Mouse (Mus musculus): Measurements from ENCODE around the gene Map1s. TPM values are rescaled to one million over a fixed set of nuclear protein-coding genes. Genes with fewer than 3 reads are reported as not detected.

Gene Map1s
- polyA plus RNA-seq, 1 experiment from 2014 or later: 50.9 TPM

DNA sequence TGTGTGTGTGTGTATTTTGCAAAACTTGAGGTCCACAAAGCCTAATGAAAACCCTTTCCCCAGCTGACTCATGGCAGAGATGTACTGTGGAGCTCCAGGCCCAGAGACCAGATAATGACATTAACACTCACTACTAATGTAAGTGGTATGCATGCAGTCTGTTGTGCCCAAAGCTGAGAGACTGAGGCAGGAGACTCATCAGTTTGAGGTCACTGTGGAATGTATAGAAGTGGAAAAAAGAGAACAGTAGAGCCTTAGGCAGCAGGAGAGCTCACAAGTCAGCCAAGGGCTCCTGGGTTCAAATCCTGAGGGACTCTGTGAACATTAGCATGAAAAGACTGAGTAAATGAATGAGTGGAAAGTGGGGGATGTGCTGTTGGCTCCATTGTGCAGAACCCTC lies 2.1 kb upstream of the Map1s start:
- H3K4me2 ChIP-seq: no peak overlapping the region
- no peak overlapping the region for H3K4me3 ChIP-seq
- H3K9ac ChIP-seq: no peak overlapping the region
- no peaks in the 10 kb centered on the region for H3K36me3 ChIP-seq
- no peaks in the 10 kb centered on the region for H3K27me3 ChIP-seq
- H3K4me1 ChIP-seq: peaks cover 16% of the 10 kb centered on the region
- H3K27ac ChIP-seq: no peak overlapping the region
- ATAC-seq (ENCODE audit: borderline replicate concordance, extremely low read depth, low FRiP score, low TSS enrichment): no peak
- H3K9me3 ChIP-seq: no peaks in the 10 kb centered on the region

DNA sequence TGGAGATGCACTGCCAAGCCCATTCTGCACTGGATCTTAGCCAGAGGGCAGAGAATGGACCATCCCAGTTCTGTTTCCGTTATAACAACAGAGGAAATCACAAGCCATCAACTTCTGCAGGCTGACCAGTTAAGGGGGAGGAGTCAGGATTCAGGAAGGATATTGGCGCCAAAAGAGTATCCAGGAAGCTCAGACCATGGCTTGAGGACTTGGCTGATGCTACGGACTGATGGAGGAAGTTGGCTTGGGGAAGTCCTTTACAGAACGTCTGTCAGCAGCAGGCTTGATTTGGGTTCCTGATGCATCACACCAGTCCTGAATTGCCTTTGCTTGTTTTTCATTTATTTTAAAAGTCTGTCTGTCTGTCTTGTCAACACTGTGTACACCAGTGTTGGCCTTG lies 1.2 kb upstream of the Map1s start:
- peaks cover 16% of the 10 kb centered on the region for H3K4me1 ChIP-seq
- no peak overlapping the region for H3K9ac ChIP-seq
- no peak overlapping the region for H3K4me3 ChIP-seq
- no peaks in the 10 kb centered on the region for H3K27me3 ChIP-seq
- no peak for ATAC-seq (ENCODE audit: borderline replicate concordance, extremely low read depth, low FRiP score, low TSS enrichment)
- WGBS: 34% methylated on average over 4 of the region's 4 CpGs
- no peaks in the 10 kb centered on the region for H3K9me3 ChIP-seq
- peak overlapping the region; percentile 94 for H3K27ac ChIP-seq
- no peak overlapping the region for H3K4me2 ChIP-seq
- no peaks in the 10 kb centered on the region for H3K36me3 ChIP-seq

DNA sequence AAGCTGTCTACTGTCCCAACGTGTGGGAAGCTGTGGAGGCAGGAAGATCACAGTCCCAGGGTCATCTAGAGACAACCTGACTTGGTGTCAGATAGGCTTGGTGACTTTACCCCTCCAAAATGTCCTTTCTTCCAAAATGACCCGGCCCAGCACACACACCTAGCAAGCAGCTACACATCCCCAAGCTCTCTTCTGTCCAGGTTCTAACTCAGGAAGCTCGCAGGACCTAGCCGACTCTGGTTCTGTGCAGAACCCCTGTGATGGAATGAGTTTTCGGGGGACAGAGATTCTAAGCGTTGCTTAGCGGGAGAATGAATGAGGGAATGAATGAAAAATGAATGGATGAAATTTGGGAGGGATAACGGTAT lies 285 bp upstream of the Map1s start:
- Histone ChIP-seq H3K9me3 (no peaks in the 10 kb centered on the region), H3K27ac (peak overlapping the region; percentile 94), H3K9ac (peak overlapping the region; percentile 75), H3K4me3 (peak overlapping the region; percentile 78), H3K4me2 (peak overlapping the region; percentile 89), H3K36me3 (no peaks in the 10 kb centered on the region), H3K4me1 (peaks cover 16% of the 10 kb centered on the region), H3K27me3 (no peaks in the 10 kb centered on the region)
- 12% methylated on average over 8 of the region's 8 CpGs for WGBS
- ATAC-seq (ENCODE audit: borderline replicate concordance, extremely low read depth, low FRiP score, low TSS enrichment): peak; percentile 2; the same call in 1 of the 2 replicates

DNA sequence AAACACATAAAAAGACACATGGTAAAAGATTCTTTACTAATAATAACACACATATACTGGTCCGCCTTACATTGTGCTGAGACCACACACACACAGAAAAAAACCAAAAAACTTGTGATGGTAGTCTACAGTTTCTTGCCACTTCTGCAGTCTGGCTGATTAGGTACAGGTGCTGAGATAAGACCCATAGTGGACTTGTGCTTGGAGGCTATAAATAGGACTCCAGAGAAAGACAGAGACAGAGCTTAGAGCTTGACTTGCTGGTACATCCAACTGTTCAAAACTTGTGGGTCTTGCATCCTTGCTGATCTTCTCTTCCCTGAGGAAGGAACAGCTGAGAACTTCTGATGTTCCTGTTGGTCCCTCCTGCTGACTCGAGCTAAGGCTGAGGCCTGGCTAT lies 1.8 kb downstream of the Map1s start:
- H3K4me2 ChIP-seq: no peak overlapping the region
- 81% methylated on average over 2 of the region's 2 CpGs for WGBS

DNA sequence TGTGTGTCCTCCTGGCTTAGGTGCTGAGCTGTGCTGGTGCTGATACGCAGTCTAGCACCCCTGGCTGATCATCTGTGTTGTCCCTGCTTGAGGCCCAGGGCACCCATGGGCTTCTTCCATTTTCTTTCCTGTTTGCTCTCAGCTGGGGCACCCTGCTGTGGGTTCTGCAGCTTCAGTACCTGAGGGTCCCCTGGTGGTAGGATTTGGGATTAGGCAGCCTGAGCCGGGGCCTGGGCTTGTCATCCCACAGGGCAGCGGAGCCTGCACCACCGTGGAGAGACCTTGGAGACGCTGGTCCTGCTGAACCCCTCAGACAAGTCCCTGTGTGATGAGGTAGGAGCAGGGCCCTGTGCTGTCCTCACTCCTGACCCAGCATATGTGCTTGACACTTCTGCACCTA lies 5.9 kb downstream of the Map1s start:
- H3K4me3 ChIP-seq: no peak overlapping the region
- H3K36me3 ChIP-seq: peaks cover 58% of the 10 kb centered on the region
- no peak overlapping the region for H3K27ac ChIP-seq
- H3K9ac ChIP-seq: no peak overlapping the region
- no peak for ATAC-seq (ENCODE audit: borderline replicate concordance, extremely low read depth, low FRiP score, low TSS enrichment)
- peaks cover 6% of the 10 kb centered on the region for H3K4me1 ChIP-seq
- H3K27me3 ChIP-seq: no peaks in the 10 kb centered on the region
- no peaks in the 10 kb centered on the region for H3K9me3 ChIP-seq
- 77% methylated on average over 5 of the region's 5 CpGs for WGBS
- H3K4me2 ChIP-seq: no peak overlapping the region

More for the DNA sequence above, 1.8 kb downstream of the Map1s start:
- no peaks in the 10 kb centered on the region for H3K27me3 ChIP-seq
- H3K9ac ChIP-seq: no peak overlapping the region
- ATAC-seq (ENCODE audit: borderline replicate concordance, extremely low read depth, low FRiP score, low TSS enrichment): no peak
- no peaks in the 10 kb centered on the region for H3K9me3 ChIP-seq
- no peak overlapping the region for H3K4me3 ChIP-seq
- no peak overlapping the region for H3K27ac ChIP-seq
- H3K36me3 ChIP-seq: peaks cover 18% of the 10 kb centered on the region
- H3K4me1 ChIP-seq: peaks cover 16% of the 10 kb centered on the region

DNA sequence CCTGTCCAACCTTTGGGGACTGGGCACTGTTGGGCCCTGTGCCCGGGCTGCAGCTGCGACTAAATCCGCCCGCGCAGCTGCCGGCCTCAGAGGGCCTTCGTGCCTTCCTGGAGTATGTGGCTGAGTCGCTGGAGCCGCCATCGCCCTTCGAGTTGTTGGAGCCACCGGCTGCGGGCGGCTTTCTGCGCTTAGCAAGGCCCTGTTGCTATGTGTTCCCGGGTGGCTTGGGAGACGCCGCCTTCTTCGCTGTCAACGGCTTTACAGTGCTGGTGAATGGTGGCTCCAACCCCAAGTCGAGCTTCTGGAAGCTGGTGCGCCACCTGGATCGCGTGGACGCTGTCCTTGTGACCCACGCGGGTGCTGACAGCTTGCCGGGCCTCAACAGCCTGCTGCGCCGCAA lies 7.2 kb downstream of the Map1s start:
- ATAC-seq (ENCODE audit: borderline replicate concordance, extremely low read depth, low FRiP score, low TSS enrichment): no peak
- 92% methylated on average over 30 of the region's 30 CpGs for WGBS
- H3K27ac ChIP-seq: no peak overlapping the region
- H3K27me3 ChIP-seq: no peaks in the 10 kb centered on the region
- H3K4me2 ChIP-seq: no peak overlapping the region
- H3K9me3 ChIP-seq: no peaks in the 10 kb centered on the region
- no peaks in the 10 kb centered on the region for H3K4me1 ChIP-seq
- no peak overlapping the region for H3K4me3 ChIP-seq
- peaks cover 72% of the 10 kb centered on the region for H3K36me3 ChIP-seq
- H3K9ac ChIP-seq: no peak overlapping the region

DNA sequence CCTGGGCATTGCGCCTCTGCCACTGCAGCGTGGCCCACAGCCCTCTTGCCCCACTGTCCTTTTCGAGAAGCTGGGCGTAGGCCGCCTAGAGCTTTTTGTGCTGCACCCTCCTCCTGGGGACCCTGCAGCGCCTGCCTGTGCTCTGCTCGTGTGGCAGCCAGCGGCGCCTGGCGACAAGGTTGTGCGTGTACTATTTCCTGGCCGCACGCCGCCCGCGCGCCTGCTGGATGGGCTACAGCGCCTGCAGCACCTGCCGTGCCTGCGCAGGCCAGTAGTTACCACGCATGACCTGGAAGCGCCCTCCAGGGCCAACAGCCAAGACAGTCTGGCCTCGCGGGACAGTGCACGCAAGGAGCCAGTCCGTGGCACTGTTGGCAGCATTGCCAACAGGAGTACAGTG lies 7.8 kb downstream of the Map1s start:
- ATAC-seq (ENCODE audit: borderline replicate concordance, extremely low read depth, low FRiP score, low TSS enrichment): no peak
- peaks cover 77% of the 10 kb centered on the region for H3K36me3 ChIP-seq

DNA sequence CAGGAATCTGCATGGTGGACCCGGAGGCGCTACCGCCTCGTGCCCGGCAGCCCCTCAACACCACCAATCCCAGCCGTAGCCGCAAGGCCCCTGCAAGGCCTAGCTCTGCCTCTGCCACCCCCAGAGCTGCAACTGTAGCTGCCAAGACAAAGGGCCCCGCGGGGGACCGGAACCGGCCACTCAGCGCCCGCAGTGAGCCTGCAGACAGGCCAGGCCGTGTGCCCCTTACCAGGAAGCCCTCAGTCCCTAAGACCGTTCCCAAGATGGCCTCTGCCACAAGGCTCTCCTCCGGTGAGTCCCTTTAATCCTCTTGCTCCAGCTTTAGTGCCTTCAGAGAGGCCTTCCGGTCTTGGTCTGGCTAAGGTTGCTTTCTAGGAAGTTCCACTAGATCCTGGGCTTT lies 9.0 kb downstream of the Map1s start:
- H3K4me3 ChIP-seq: no peak overlapping the region
- H3K27ac ChIP-seq: no peak overlapping the region
- H3K4me1 ChIP-seq: no peaks in the 10 kb centered on the region
- 90% methylated on average over 17 of the region's 17 CpGs for WGBS
- H3K4me2 ChIP-seq: no peak overlapping the region
- H3K27me3 ChIP-seq: no peaks in the 10 kb centered on the region
- no peak for ATAC-seq (ENCODE audit: borderline replicate concordance, extremely low read depth, low FRiP score, low TSS enrichment)
- H3K36me3 ChIP-seq: peaks cover 84% of the 10 kb centered on the region
- H3K9me3 ChIP-seq: no peaks in the 10 kb centered on the region
- no peak overlapping the region for H3K9ac ChIP-seq

More for the DNA sequence above, 7.8 kb downstream of the Map1s start:
- Histone ChIP-seq H3K27ac (no peak overlapping the region), H3K4me3 (no peak overlapping the region), H3K4me2 (no peak overlapping the region), H3K27me3 (no peaks in the 10 kb centered on the region), H3K9me3 (no peaks in the 10 kb centered on the region), H3K9ac (no peak overlapping the region), H3K4me1 (no peaks in the 10 kb centered on the region)
- 89% methylated on average over 26 of the region's 26 CpGs for WGBS

DNA sequence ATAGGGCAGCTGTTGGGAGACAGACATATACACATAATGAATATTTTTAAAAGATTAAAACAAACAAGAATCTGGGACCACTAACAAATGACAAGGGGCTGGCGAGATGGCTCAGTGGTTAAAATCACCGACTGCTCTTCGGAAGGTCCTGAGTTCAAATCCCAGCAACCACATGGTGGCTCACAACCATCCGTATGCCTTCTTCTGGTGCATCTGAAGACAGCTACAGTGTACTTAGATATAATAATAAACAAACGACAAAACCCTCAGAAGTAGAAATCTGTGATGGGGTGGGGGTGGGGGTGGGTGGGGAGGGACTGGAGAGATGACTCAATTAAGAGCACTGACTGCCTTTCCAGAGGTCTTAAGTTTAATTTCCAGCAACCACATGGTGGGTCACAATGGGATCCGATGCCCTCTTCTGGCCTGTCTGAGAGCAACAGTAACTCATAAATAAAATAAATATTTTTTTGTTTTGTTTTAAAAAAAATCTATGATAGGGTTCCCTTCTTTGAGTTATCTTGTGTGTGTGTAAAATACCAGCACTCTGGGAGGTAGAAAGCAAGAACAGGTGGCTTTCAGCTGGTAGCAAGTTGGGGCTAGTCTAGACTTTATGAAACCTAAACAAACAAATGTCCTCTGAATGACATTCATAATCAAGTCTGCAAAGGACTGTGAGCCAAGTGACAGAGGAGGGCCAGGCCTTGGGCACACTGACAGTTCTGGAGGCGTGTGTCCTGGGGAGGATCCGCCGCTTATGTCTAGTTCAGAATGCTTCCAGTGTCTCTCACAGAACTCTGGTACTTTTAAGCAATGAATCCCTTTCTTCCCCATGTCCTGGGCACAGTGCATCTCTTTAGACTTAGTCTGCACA lies 14.6 kb downstream of the Map1s start:
- Histone ChIP-seq H3K27ac (no peak overlapping the region), H3K4me1 (no peaks in the 10 kb centered on the region), H3K4me2 (no peak overlapping the region), H3K36me3 (peaks cover 39% of the 10 kb centered on the region), H3K27me3 (no peaks in the 10 kb centered on the region), H3K4me3 (no peak overlapping the region), H3K9me3 (no peaks in the 10 kb centered on the region), H3K9ac (no peak overlapping the region)
- WGBS: 67% methylated on average over 9 of the region's 9 CpGs
- no peak for ATAC-seq (ENCODE audit: borderline replicate concordance, extremely low read depth, low FRiP score, low TSS enrichment)

DNA sequence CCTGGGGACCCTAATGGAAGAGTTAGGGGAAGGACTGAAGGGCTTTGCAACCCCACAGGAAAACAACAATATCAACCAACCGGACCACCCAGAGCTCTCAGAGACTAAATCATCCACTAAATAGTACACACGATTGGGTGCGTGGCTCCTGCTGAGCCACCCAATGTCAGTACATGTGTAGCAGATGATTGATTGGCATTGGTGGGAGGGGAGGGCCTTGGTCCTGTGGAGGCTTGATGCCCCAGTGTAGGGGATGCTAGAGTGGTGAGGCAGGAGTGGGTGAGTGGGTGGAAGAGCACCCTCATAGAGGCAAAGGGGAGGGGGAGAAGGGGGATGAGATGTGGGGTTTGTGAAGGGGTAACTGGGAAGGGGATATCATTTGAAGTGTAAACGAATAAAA lies 18.4 kb downstream of the Map1s start:
- H3K4me3 ChIP-seq: no peak overlapping the region
- ATAC-seq (ENCODE audit: borderline replicate concordance, extremely low read depth, low FRiP score, low TSS enrichment): no peak
- H3K36me3 ChIP-seq: peaks cover under 1% of the 10 kb centered on the region; the same call in 1 of the 2 replicates
- no peak overlapping the region for H3K4me2 ChIP-seq
- no peak overlapping the region for H3K9ac ChIP-seq
- H3K4me1 ChIP-seq: no peaks in the 10 kb centered on the region
- no peak overlapping the region for H3K27ac ChIP-seq
- WGBS: 85% methylated on average over 4 of the region's 4 CpGs
- H3K27me3 ChIP-seq: no peaks in the 10 kb centered on the region
- no peaks in the 10 kb centered on the region for H3K9me3 ChIP-seq

DNA sequence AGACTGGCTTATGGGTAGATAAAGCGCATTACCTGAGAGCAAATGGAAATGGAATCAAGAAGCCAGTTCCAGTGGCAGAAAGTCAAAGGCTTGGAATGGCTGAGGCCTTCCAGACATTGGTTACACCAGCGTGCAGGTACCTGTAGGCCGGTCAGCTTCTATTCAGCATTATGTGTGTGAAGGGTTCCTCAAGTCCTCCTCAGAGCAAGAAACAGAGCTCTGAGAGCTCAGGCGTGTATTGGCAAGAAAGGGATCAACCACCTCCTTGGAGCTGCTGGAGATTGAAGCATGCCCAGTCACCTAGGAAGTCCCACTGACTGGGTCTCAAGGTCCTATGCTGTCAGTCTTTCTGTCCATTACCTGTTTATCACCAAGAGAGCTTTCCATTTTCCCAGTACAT lies 20.0 kb downstream of the Map1s start:
- no peak overlapping the region for H3K27ac ChIP-seq
- WGBS: 92% methylated on average over 4 of the region's 4 CpGs
- H3K27me3 ChIP-seq: no peaks in the 10 kb centered on the region
- no peaks in the 10 kb centered on the region for H3K9me3 ChIP-seq
- H3K4me1 ChIP-seq: no peaks in the 10 kb centered on the region
- no peak overlapping the region for H3K9ac ChIP-seq
- no peak overlapping the region for H3K4me3 ChIP-seq
- ATAC-seq (ENCODE audit: borderline replicate concordance, extremely low read depth, low FRiP score, low TSS enrichment): no peak
- no peaks in the 10 kb centered on the region for H3K36me3 ChIP-seq
- no peak overlapping the region for H3K4me2 ChIP-seq

DNA sequence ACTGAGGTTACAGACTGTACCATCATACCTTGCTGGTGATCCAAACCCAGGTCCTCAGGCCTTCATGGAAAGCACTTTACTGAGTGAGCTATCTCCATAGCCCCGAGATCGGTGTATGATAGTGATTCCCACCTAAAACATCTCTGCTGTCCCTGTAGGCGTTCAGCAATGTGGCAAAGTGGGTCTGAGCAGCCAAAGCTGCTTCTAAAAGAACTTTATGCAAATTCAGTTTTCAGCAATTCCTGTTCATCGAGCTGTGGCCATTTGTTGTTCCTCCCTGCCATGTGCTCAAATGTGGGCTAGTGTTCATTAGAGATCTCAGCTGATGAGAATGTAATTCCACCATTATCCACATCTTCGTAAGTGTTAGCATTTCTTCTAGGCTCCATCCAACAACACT lies 20.7 kb downstream of the Map1s start:
- Histone ChIP-seq H3K27me3 (no peaks in the 10 kb centered on the region), H3K4me1 (no peaks in the 10 kb centered on the region), H3K27ac (no peak overlapping the region), H3K4me3 (no peak overlapping the region), H3K36me3 (no peaks in the 10 kb centered on the region), H3K9me3 (no peaks in the 10 kb centered on the region), H3K9ac (no peak overlapping the region), H3K4me2 (no peak overlapping the region)
- 86% methylated on average over 5 of the region's 5 CpGs for WGBS
- no peak for ATAC-seq (ENCODE audit: borderline replicate concordance, extremely low read depth, low FRiP score, low TSS enrichment)
